Mouse (Mus musculus): ENCODE measurements around the gene Cdh9. TPM values are rescaled to one million over a fixed set of nuclear protein-coding genes. Genes with fewer than 3 reads are reported as not detected.

Cdh9 gene
- polyA plus RNA-seq, 1 experiment = not detected

DNA sequence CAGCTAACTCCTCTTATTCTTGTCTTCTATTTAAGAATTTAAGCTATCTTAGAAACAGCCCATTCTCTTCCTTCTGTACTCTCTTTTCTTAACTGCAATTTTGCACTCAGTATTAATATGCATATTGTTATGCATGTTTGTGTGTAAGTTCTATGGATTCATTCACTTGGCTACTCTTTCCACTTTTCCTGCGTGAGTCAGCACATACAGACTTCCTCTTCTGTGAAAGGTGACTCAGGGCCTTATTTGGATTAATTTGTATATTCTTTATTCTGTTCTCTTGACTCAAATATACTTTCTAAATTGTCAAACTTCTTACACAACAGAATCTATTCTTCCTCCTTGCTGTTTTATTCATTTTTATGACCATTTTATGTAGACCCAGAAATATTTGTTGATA is 85.5 kb downstream of the Cdh9 start:
- no peak overlapping the region for H3K27ac ChIP-seq (ENCODE audit: insufficient read depth, low read length)
- TF ChIP-seq CTCF (IDR thresholded peaks at IDR 0.05; ENCODE audit: borderline replicate concordance, insufficient read depth, low read length) (no peak), POLR2A (IDR thresholded peaks at IDR 0.05; ENCODE audit: low read depth, low read length) (no peak)
- H3K4me1 ChIP-seq (ENCODE audit: control insufficient read depth, insufficient read depth, low read length) = no peaks in the 10 kb centered on the region
- H3K4me3 ChIP-seq (ENCODE audit: insufficient read depth, low read length) = no peak overlapping the region

DNA sequence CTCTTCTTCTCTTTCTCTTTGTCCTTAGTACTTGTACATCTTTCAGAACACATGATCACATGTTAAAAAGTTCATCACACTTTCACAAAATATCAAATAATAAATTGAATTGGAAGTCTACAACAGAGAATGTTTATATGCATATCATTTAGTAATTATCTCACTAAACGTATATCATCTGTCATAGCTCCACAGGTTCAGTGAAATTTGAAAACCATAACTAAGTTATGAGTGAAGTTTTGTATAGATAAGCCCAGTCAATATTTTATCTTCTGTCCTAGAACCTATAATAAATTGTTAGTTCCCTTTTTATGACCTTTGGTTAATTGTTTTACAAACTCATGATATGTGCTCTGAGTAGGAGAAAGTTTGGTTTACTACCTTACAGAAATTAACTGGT is 106.2 kb downstream of the Cdh9 start:
- H3K27ac ChIP-seq (ENCODE audit: insufficient read depth, low read length) = no peak overlapping the region
- TF ChIP-seq CTCF (IDR thresholded peaks at IDR 0.05; ENCODE audit: borderline replicate concordance, insufficient read depth, low read length) (no peak), POLR2A (IDR thresholded peaks at IDR 0.05; ENCODE audit: low read depth, low read length) (no peak)
- no peak overlapping the region for H3K4me3 ChIP-seq (ENCODE audit: insufficient read depth, low read length)
- no peaks in the 10 kb centered on the region for H3K4me1 ChIP-seq (ENCODE audit: control insufficient read depth, insufficient read depth, low read length)

DNA sequence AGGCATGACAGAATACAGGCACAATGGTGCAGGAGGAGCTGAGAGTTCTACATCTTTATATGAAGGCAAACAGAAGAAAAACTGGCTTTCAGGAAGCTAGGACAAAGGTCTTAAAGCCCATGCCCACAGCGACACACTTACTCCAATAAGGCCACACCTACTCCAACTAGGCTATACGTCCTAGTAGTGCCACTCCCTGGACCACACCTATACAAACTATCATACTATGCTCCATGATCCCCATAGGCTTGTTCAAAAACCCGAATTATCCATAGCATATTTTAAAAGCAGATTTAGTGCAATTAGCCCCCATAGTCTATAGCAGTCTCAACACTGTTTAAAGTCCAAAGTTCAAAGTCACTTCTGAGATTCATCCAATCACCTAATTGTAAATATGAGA is 154.0 kb downstream of the Cdh9 start:
- no peaks in the 10 kb centered on the region for H3K4me1 ChIP-seq (ENCODE audit: control insufficient read depth, insufficient read depth, low read length)
- H3K27ac ChIP-seq (ENCODE audit: insufficient read depth, low read length) = no peak overlapping the region
- no peak overlapping the region for H3K4me3 ChIP-seq (ENCODE audit: insufficient read depth, low read length)
- TF ChIP-seq POLR2A (IDR thresholded peaks at IDR 0.05; ENCODE audit: low read depth, low read length) (no peak), CTCF (IDR thresholded peaks at IDR 0.05; ENCODE audit: borderline replicate concordance, insufficient read depth, low read length) (no peak)

DNA sequence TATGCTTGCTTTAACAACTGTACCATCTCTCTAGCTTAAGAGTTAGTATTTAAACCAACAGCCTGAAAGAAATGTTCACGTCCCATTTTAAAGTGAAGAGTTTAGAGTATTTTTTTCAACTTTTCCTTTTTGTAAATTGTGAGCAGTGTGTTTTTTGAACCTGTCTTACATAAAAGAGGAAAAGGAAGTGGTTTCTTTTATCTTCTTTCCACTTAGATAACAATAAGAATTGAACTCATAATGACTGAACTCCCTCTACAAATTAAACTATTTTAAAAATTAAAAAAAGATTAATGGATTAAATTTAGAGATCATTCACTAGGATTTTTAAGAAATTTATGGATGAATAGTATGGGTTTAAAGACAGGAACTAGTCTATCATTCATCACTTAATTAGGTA is 168.1 kb downstream of the Cdh9 start:
- no peak overlapping the region for H3K27ac ChIP-seq (ENCODE audit: insufficient read depth, low read length)
- H3K4me1 ChIP-seq (ENCODE audit: control insufficient read depth, insufficient read depth, low read length) = no peaks in the 10 kb centered on the region
- no peak for TF ChIP-seq CTCF (IDR thresholded peaks at IDR 0.05; ENCODE audit: borderline replicate concordance, insufficient read depth, low read length)
- TF ChIP-seq POLR2A (IDR thresholded peaks at IDR 0.05; ENCODE audit: low read depth, low read length) = no peak
- no peak overlapping the region for H3K4me3 ChIP-seq (ENCODE audit: insufficient read depth, low read length)
